Mouse (Mus musculus) layer of hippocampus, adult 11-12 months (tissue): ENCODE measurements around the gene Samd4b.
"Not testable (repeated sequence)": the region's sequence is repeated elsewhere in the genome, so short reads cannot be mapped to it uniquely, and the experiment has no call there.

ENCODE experiments used
- DNase-seq: peaks from one replicate; pipeline ENCODE4 v3.0.0; 2022; ENCODE audit warnings: low spot score

Samd4b gene

DNA sequence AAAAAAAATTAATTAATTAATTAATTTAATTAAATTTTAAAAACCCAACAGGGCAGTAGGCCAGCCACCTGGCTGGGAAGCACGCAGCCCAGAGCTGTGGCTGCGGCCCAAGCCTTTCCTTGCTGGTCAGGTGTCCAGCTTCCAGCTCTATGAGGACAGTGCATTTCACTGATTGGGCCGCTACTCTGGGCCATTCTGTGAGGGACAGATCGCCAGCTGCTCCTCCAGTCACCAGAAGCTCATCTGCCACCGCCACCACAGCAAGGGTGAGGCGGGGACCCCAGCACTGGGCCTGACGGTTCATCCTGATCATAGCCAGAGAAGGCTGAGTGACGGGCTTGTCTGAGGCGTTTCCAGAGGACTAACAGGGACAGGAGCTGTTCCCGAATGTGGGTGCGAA, 36.0 kb downstream of the Samd4b start:
- DNase-seq, result no peak

- DNase-seq, result no peak
Observed at GRCm38 (mm10) chr7:28560856-28561255, 37.1 kb downstream of the Samd4b start.

- no peak for DNase-seq
Observed at GRCm38 (mm10) chr7:28558486-28558885, 39.5 kb downstream of the Samd4b start.

- no peak for DNase-seq
Observed at GRCm38 (mm10) chr7:28557708-28558107, 40.2 kb downstream of the Samd4b start.

DNA sequence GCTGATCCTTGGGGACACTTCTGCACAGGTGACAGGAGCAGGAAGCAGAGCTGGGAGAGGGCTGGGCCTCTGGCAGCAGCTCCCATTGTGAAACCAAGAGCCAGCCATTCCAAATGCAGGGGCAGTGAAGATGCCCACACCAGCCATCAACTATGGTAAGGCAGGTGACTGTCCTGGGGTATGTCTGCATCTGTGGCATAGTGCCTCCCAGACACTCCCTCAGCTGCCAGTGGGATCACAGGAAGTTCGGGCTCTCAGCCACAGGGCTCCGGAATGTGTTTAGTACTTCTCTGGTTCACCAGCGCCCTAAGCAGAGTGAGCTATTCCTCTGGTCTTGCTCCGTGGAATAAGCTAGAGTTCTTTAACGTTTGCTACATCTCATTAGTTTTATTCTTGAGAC, 40.9 kb downstream of the Samd4b start:
- DNase-seq, result no peak

- no peak for DNase-seq
Observed at GRCm38 (mm10) chr7:28555939-28556535, 41.9 kb downstream of the Samd4b start.

DNA sequence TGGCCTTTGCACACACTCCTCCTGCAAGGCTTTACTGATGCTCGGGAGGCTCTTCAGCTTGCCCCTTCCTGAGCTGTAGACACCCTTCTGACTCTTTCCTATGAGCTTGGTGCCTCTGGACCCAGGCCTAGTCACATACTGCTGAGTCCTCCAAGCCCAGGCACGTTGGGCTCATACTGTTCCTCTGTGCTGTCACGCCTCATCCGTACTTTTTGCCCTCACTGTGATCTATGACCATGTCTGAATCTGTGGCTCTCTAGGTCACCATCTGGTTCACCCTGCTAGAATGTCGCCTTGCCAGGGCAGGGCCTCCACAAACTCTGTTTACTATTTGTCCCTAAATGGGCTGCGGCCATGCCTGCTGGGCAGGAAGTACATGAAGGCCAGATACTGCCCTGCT, 44.9 kb downstream of the Samd4b start:
- DNase-seq, result no peak

GRCm38 (mm10) chr7:28547628-28548027, 50.3 kb downstream of the Samd4b start:
- DNase-seq, result no peak

DNA sequence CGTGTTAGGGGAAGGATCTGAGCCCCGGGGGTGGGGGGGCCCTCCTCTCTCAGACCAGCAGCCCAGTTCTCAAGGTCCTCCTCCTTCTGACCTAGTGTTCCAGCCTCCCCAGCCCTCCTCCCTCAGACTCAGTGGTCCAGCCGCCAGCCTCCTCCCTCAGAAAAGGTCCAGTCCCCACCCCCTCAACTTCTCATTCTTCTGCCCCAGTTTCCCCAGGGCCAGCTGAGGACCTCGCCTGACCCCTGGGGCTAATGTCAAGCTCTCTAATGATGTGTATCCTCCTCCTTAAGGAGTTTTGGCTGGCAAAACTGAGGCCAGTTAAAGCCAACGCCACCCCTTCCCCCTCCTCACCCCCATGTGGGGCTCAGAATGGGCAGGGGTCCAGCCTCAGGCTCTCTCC, 50.8 kb downstream of the Samd4b start, which contains the start of gene Nccrp1:
TSS of gene Nccrp1 (minus strand) at position 101 of the 400 bp plus-strand sequence.
- DNase-seq, result no peak

DNA sequence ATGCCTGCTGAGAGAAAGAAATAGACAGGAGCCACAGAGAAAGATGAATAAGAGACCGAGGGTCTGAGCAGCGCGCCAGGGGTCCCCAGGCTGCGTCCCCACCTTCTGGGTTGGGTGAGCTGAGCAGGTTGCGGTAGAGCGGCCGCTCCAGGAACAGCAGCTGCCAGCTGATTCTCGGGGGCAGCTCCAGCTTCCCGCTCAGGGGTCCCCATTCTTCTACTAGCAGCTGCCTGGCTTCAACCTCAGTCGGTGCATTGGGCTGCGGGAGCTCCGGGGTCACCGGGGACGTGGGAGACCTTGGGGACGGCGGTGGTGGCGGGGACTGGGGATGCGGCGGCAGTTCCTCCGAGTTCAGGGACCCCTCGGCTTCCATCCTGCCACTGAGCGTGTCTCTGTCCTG, 51.3 kb downstream of the Samd4b start:
- no peak for DNase-seq

GRCm38 (mm10) chr7:28545891-28546210, 52.1 kb downstream of the Samd4b start:
- DNase-seq, result no peak

- no peak for DNase-seq
Observed at GRCm38 (mm10) chr7:28545048-28545890, 52.7 kb downstream of the Samd4b start.

DNA sequence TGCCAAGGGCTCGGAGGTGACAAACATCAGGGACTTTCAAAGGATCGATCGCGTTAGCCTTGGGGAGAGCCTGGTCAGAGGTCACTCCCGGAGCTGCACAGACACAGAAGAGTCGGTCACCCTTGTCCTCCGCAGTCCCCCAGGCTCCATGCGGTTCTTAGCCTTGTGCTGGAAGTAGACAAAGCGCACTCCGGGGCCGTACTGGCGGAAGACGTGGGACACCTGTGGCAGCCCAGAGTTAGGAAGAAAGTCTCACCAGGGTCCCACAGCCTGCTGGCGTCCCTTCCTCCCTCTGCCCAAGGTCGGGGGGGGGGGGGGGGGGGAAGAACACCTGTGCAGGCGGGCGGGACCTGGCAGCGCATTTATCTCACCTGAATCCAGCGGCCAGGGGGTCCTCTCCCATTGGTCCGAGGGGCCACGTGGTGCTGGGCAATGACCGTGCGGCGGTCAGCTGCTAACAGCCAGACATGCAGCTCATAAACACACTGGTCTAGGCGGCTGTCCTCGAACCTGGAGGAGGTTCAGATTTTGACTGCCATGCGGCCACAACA, 53.8 kb downstream of the Samd4b start:
- DNase-seq, result no peak

DNA sequence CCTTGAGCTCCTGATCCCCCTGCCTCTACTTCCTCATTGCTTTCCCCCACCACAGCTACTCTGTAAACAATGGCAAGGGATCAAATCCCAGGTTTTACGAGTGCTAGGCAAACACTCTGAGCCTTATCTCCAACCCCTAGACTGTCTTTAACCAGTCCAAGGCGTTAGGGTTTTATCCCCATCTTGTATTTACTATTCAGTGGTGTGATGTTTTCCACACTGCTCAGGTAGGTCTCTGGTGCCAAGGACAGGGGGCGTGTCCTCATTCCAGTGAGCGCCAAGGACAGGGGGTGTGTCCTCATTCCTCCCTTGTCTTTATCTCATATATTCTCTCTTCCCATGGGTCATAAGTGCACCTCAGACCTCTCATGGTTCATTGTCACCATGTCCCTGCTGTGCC, 57.4 kb downstream of the Samd4b start, which contains the start of gene Sycn:
TSS of gene Sycn (plus strand) at position 360 of the 400 bp plus-strand sequence.
- DNase-seq, result no peak

DNA sequence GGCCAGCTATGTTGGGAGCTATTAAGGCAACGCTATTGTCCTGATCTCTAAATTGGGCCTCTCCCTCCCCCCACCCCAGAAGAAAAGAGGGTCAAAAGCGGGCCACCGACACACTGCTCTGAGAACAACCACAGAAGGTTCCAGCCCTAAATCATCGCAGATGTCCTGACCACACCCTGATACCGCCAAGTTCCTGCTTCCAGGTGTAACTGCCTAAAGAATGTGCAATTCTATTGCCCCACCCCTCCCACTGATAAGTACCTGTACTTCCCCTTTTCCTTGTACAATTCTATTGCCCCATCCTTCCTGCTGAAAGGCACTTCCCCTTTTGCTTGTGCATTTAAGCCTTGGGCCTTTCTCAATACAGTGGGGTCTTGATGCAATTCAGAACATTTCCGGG, 59.1 kb downstream of the Samd4b start:
- not testable (repeated sequence) for DNase-seq

- DNase-seq, result no peak
Observed at GRCm38 (mm10) chr7:28532005-28532404, 65.9 kb downstream of the Samd4b start.

GRCm38 (mm10) chr7:28527922-28528719, 69.8 kb downstream of the Samd4b start:
- peak; percentile 68 for DNase-seq

DNA sequence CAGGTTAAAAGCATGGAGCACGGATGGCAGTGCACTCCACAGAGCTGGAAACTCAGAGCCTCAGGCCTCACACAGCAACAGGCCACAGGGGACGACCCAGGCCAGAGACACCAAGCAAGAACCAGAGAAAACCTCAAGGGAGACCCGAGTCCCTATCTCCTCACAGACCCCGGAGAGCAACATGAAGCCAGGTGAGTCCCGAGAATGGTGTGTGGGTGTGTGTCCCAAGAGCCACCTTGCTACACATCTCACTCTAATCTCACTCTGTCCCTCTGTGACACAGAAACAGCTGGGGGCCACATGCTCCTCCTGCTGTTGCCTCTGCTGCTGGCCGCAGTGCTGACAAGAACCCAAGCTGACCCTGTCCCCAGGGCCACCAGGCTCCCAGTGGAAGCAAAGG, 75.4 kb downstream of the Samd4b start, which contains the start of gene Ifnl3:
TSS of gene Ifnl3 (plus strand) at position 301 of the 400 bp plus-strand sequence.
- DNase-seq, result not testable (repeated sequence)

DNA sequence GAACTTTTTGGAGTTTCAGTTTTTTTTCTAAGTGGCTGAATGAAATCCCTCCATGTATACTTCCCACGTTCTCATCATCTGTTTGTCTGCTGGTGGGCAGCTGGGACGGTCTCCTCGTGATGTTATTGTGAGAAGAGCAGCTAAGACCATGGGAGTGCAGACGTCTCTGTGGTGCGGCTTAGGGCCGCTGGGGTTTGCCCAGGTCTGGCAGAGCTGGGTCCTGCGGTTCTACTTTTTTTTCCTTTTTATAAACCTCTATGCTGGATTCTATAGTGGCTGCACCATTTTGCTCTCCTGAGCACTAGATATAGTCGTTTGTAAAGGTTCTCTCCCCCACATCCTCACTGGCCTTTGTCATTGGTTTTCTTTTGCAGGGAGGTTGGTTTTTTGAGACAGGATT, 86.5 kb downstream of the Samd4b start:
- DNase-seq, result no peak

DNA sequence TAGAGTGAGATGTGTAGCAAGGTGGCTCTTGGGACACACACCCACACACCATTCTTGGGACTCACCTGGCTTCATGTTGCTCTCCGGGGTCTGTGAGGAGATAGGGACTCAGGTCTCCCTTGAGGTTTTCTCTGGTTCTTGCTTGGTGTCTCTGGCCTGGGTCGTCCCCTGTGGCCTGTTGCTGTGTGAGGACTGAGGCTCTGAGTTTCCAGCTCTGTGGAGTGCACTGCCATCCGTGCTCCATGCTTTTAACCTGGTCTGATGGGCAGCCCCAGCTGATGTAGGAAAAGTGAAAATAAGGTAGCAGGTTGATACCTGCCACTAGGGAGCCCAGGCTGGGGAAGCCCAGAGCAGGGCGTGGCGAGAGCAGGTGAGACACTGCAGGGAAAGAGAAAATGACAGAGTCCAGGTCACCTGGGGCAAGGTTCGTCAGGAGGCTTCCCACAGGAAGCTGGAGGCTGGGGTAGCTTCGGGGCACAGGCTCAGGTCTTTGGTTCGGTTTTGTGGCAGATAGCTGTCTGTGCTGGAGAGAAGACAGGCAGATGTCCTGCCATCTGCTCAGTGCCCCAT, 87.5 kb downstream of the Samd4b start, which contains the start of gene Ifnl2:
TSS of gene Ifnl2 (minus strand) at position 51 of the 570 bp plus-strand sequence.
- DNase-seq, result not testable (repeated sequence)

DNA sequence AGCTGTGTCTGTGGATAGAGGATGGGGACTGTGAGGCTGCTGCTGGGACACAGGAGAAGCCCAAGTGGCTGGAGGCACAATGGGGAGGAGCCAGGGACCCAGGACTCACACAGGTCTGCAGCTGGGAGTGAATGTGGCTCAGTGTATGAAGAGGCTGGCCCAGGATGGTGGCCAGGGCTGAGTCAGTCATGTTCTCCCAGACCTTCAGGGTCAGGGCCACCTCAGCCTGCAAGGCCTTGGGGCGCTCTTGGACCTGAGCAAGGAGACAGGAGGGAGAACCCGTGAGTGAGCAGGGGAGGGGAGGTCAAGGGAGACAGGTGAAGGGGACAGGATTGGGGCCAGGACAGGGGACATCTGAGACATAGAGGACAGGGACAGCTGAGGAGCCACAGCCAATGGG, 88.8 kb downstream of the Samd4b start:
- DNase-seq, result not testable (repeated sequence)

DNA sequence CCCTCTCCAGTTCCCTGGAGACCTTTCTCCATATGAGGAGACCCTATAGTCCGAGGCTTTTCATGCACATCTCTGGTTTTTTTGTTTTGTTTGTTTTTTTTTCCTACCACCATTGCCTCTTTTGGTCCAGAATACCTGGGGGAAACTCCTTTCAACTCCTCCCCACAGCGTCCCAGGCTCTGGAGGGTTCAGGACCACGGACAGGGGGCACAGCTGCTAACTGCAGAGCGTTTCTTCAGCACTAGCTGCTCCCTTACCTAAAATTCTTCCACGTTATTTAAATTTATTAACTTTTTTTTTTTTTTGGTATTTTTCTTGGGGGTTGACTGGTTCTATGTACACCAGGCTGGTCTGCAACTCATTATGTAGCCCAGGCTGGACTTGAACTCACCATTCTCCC, 92.4 kb downstream of the Samd4b start:
- DNase-seq, result no peak
